Mouse (Mus musculus) bone marrow, adult 2 months (tissue): ENCODE results near the gene B3gnt7.

Experiments used
- CTCF ChIP-seq: fragments of 200-500 bp; IDR thresholded peaks from 2 replicates; pipeline ENCODE4 v1.5.1; 2011; ENCODE audit warnings: low read length, control low read depth; ENCODE audit not compliant: control insufficient read depth, insufficient read depth
- POLR2A ChIP-seq: fragments of 200-500 bp; IDR thresholded peaks from 2 replicates; pipeline ENCODE4 v1.6.1; 2011; ENCODE audit warnings: low read depth, mild to moderate bottlenecking, control low read depth, low read length, borderline replicate concordance; ENCODE audit not compliant: control insufficient read depth

- peak; percentile 65 for TF ChIP-seq CTCF
- no peak for TF ChIP-seq POLR2A
Measured at GRCm38 (mm10) chr1:86339156-86339812, 36.7 kb downstream of the B3gnt7 start.
